Mouse (Mus musculus) MEL (cell line): ENCODE measurements around the gene Cox6a2. TPM values are rescaled to one million over a fixed set of nuclear protein-coding genes. Genes with fewer than 3 reads are reported as not detected.

Source experiments
- DNase-seq: peaks from one replicate; pipeline ENCODE4 v3.0.0; 2011; ENCODE audit warnings: low read depth, low spot score
- H3K27ac ChIP-seq: 2 replicates; pipeline ENCODE4 v1.5.1; 2012; ENCODE audit warnings: low read depth, mild to moderate bottlenecking, control low read depth, low read length, moderate library complexity; ENCODE audit not compliant: control insufficient read depth
- H3K27me3 ChIP-seq, 2 experiments: fragments of 150-350 bp in 1 of 2; sonication (generic) in 1 of 2; 2 replicates each; pipeline ENCODE4 v1.6.1; 2012; ENCODE audit warnings: low read length in 2 of 2, mild to moderate bottlenecking in 2 of 2, improper control_type of control experiment in 1 of 2, moderate library complexity in 1 of 2; ENCODE audit not compliant: insufficient read depth in 2 of 2, control insufficient read depth in 1 of 2
- H3K36me3 ChIP-seq, 2 experiments: 2 replicates each; pipeline ENCODE4 v1.6.1; 2012 to 2014; ENCODE audit warnings: low read length in 2 of 2, improper control_type of control experiment in 1 of 2, inconsistent platforms in 1 of 2, mild to moderate bottlenecking in 1 of 2; ENCODE audit not compliant: insufficient read depth in 2 of 2, control insufficient read depth in 1 of 2
- H3K4me1 ChIP-seq, 2 experiments: fragments of 150-350 bp in 1 of 2; sonication (generic) in 1 of 2; 2 replicates each; pipeline ENCODE4 v1.6.1; 2012; ENCODE audit warnings: low read length in 2 of 2, improper control_type of control experiment in 1 of 2, mild to moderate bottlenecking in 1 of 2; ENCODE audit not compliant: insufficient read depth in 2 of 2, control insufficient read depth in 1 of 2
- H3K4me3 ChIP-seq, 2 experiments: fragments of 150-350 bp in 1 of 2; sonication (generic) in 1 of 2; 2 replicates each; pipeline ENCODE4 v1.5.1; 2012; ENCODE audit warnings: low read depth in 2 of 2, low read length in 2 of 2, mild to moderate bottlenecking in 2 of 2, moderate library complexity in 2 of 2, control low read depth in 1 of 2, improper control_type of control experiment in 1 of 2; ENCODE audit not compliant: control insufficient read depth in 1 of 2, insufficient read depth in 1 of 2
- H3K79me2 ChIP-seq: 2 replicates; pipeline ENCODE4 v1.6.1; 2012; ENCODE audit warnings: mild to moderate bottlenecking, low read length, moderate library complexity; ENCODE audit not compliant: control insufficient read depth, poor library complexity, insufficient read depth
- H3K9ac ChIP-seq: 2 replicates; pipeline ENCODE4 v1.6.1; 2012; ENCODE audit warnings: low read depth, mild to moderate bottlenecking, control low read depth, low read length, moderate library complexity; ENCODE audit not compliant: control insufficient read depth, poor library complexity, severe bottlenecking
- H3K9me3 ChIP-seq: fragments of 150-350 bp; sonication (generic); replicated peaks from 2 replicates; pipeline ENCODE4 v1.6.1; 2012; ENCODE audit warnings: mild to moderate bottlenecking, low read length, improper control_type of control experiment, moderate library complexity; ENCODE audit not compliant: insufficient read depth
- BHLHE40 ChIP-seq: IDR thresholded peaks from 2 replicates; pipeline ENCODE4 v1.6.1; 2012; ENCODE audit warnings: low read depth, mild to moderate bottlenecking, inconsistent platforms, low read length, improper control_type of control experiment, borderline replicate concordance
- CHD1 ChIP-seq: IDR thresholded peaks from 2 replicates; pipeline ENCODE4 v1.6.1; 2012; ENCODE audit warnings: low read depth, mild to moderate bottlenecking, inconsistent platforms, low read length, improper control_type of control experiment
- CHD2 ChIP-seq: IDR thresholded peaks from 2 replicates; pipeline ENCODE4 v1.6.1; 2011; ENCODE audit warnings: low read length, improper control_type of control experiment
- CTCF ChIP-seq, 3 experiments: IDR thresholded peaks in 2 of 3; conservative IDR thresholded peaks in 1 of 3; 2 replicates each; pipeline ENCODE4 v1.5.1; 2011 to 2012; ENCODE audit warnings: low read length in 3 of 3, low read depth in 2 of 3, mild to moderate bottlenecking in 2 of 3, improper control_type of control experiment in 1 of 3, inconsistent platforms in 1 of 3, mixed read lengths in 1 of 3, moderate library complexity in 1 of 3; ENCODE audit not compliant: control insufficient read depth in 1 of 3, insufficient read depth in 1 of 3, poor library complexity in 1 of 3, severe bottlenecking in 1 of 3
- E2F4 ChIP-seq: IDR thresholded peaks from 2 replicates; pipeline ENCODE4 v1.6.1; 2011; ENCODE audit warnings: low read depth, low read length, improper control_type of control experiment, borderline replicate concordance
- ELF1 ChIP-seq: IDR thresholded peaks from 2 replicates; pipeline ENCODE4 v1.6.1; 2014; ENCODE audit warnings: low read depth, mild to moderate bottlenecking, inconsistent platforms, low read length, improper control_type of control experiment, moderate library complexity
- EP300 ChIP-seq, 2 experiments: IDR thresholded peaks; 2 replicates each; pipeline ENCODE4 v1.6.1; 2011; ENCODE audit warnings: improper control_type of control experiment in 2 of 2, low read length in 2 of 2, low read depth in 1 of 2, mild to moderate bottlenecking in 1 of 2
- ETS1 ChIP-seq: IDR thresholded peaks from 2 replicates; pipeline ENCODE4 v1.6.1; 2012; ENCODE audit warnings: low read depth, mild to moderate bottlenecking, inconsistent platforms, low read length, improper control_type of control experiment, moderate library complexity
- GABPA ChIP-seq: IDR thresholded peaks from 2 replicates; pipeline ENCODE4 v1.6.1; 2012; ENCODE audit warnings: low read depth, mild to moderate bottlenecking, inconsistent platforms, low read length, improper control_type of control experiment, moderate library complexity
- GATA1 ChIP-seq: IDR thresholded peaks from 2 replicates; pipeline ENCODE4 v1.6.1; 2011; ENCODE audit warnings: low read depth, low read length, improper control_type of control experiment
- HCFC1 ChIP-seq: IDR thresholded peaks from 2 replicates; pipeline ENCODE4 v1.6.1; 2012; ENCODE audit warnings: low read depth, mild to moderate bottlenecking, inconsistent platforms, low read length, improper control_type of control experiment, moderate library complexity
- JUND ChIP-seq: IDR thresholded peaks from 2 replicates; pipeline ENCODE4 v1.6.1; 2011; ENCODE audit warnings: low read depth, mild to moderate bottlenecking, improper control_type of control experiment, low read length
- MAFK ChIP-seq: IDR thresholded peaks from 2 replicates; pipeline ENCODE4 v1.6.1; 2011; ENCODE audit warnings: low read depth, mild to moderate bottlenecking, low read length, improper control_type of control experiment, borderline replicate concordance
- MAX ChIP-seq: IDR thresholded peaks from 2 replicates; pipeline ENCODE4 v1.6.1; 2011; ENCODE audit warnings: low read length, improper control_type of control experiment
- MAZ ChIP-seq: IDR thresholded peaks from 2 replicates; pipeline ENCODE4 v1.6.1; 2012; ENCODE audit warnings: low read depth, mild to moderate bottlenecking, inconsistent platforms, low read length, improper control_type of control experiment
- MEF2A ChIP-seq: IDR thresholded peaks from 2 replicates; pipeline ENCODE4 v1.6.1; 2014; ENCODE audit warnings: low read depth, mild to moderate bottlenecking, inconsistent platforms, low read length, improper control_type of control experiment; ENCODE audit not compliant: poor library complexity, insufficient replicate concordance, severe bottlenecking; ENCODE audit errors: extremely low read depth
- MXI1 ChIP-seq: IDR thresholded peaks from 2 replicates; pipeline ENCODE4 v1.6.1; 2011; ENCODE audit warnings: mild to moderate bottlenecking, low read depth, low read length, improper control_type of control experiment
- MYB ChIP-seq: IDR thresholded peaks from 2 replicates; pipeline ENCODE4 v1.6.1; 2011; ENCODE audit warnings: mild to moderate bottlenecking, low read depth, low read length, improper control_type of control experiment
- MYC ChIP-seq: IDR thresholded peaks from 2 replicates; pipeline ENCODE4 v1.6.1; 2011; ENCODE audit warnings: low read depth, mild to moderate bottlenecking, low read length, improper control_type of control experiment, moderate library complexity
- NELFE ChIP-seq: IDR thresholded peaks from 2 replicates; pipeline ENCODE4 v1.6.1; 2011; ENCODE audit warnings: low read depth, low read length, improper control_type of control experiment
- NRF1 ChIP-seq: IDR thresholded peaks from 2 replicates; pipeline ENCODE4 v1.6.1; 2014; ENCODE audit warnings: low read depth, mild to moderate bottlenecking, inconsistent platforms, low read length, improper control_type of control experiment, moderate library complexity; ENCODE audit not compliant: poor library complexity, insufficient read depth, severe bottlenecking
- POLR2A ChIP-seq, 2 experiments: IDR thresholded peaks; 2 replicates each; pipeline ENCODE4 v1.6.1; 2011 to 2012; ENCODE audit warnings: low read length in 2 of 2, mild to moderate bottlenecking in 2 of 2, control low read depth in 1 of 2, improper control_type of control experiment in 1 of 2, low read depth in 1 of 2, moderate library complexity in 1 of 2; ENCODE audit not compliant: control insufficient read depth in 1 of 2, insufficient read depth in 1 of 2, poor library complexity in 1 of 2
- POLR2AphosphoS2 ChIP-seq: IDR thresholded peaks from 2 replicates; pipeline ENCODE4 v1.6.1; 2011; ENCODE audit warnings: low read length, improper control_type of control experiment
- POLR2AphosphoS5 ChIP-seq: IDR thresholded peaks from 2 replicates; pipeline ENCODE4 v1.6.1; 2012; ENCODE audit warnings: low read depth, borderline replicate concordance, mild to moderate bottlenecking, inconsistent platforms, low read length, moderate library complexity, mixed read lengths
- RAD21 ChIP-seq: IDR thresholded peaks from 2 replicates; pipeline ENCODE4 v1.6.1; 2011; ENCODE audit warnings: mild to moderate bottlenecking, low read depth, low read length, improper control_type of control experiment
- RCOR1 ChIP-seq: IDR thresholded peaks from 2 replicates; pipeline ENCODE4 v1.6.1; 2012; ENCODE audit warnings: low read depth, mild to moderate bottlenecking, inconsistent platforms, low read length, improper control_type of control experiment
- SIN3A ChIP-seq: IDR thresholded peaks from 2 replicates; pipeline ENCODE4 v1.6.1; 2012; ENCODE audit warnings: low read length, improper control_type of control experiment, inconsistent platforms
- SMC3 ChIP-seq: IDR thresholded peaks from 2 replicates; pipeline ENCODE4 v1.6.1; 2011; ENCODE audit warnings: low read depth, low read length, improper control_type of control experiment
- TAL1 ChIP-seq: IDR thresholded peaks from 2 replicates; pipeline ENCODE4 v1.6.1; 2012; ENCODE audit warnings: mild to moderate bottlenecking, inconsistent platforms, low read length, moderate library complexity, mixed read lengths
- TCF12 ChIP-seq: IDR thresholded peaks from 2 replicates; pipeline ENCODE4 v1.6.1; 2014; ENCODE audit warnings: low read depth, mild to moderate bottlenecking, inconsistent platforms, low read length, improper control_type of control experiment, moderate library complexity
- UBTF ChIP-seq: IDR thresholded peaks from 2 replicates; pipeline ENCODE4 v1.6.1; 2012; ENCODE audit warnings: low read depth, mild to moderate bottlenecking, inconsistent platforms, low read length, improper control_type of control experiment, moderate library complexity, borderline replicate concordance; ENCODE audit not compliant: insufficient read depth
- USF1 ChIP-seq: IDR thresholded peaks from 2 replicates; pipeline ENCODE4 v1.6.1; 2014; ENCODE audit warnings: low read depth, mild to moderate bottlenecking, inconsistent platforms, low read length, improper control_type of control experiment, moderate library complexity
- USF2 ChIP-seq, 2 experiments: IDR thresholded peaks; 2 replicates each; pipeline ENCODE4 v1.6.1; 2011 to 2012; ENCODE audit warnings: improper control_type of control experiment in 2 of 2, low read length in 2 of 2, borderline replicate concordance in 1 of 2, inconsistent platforms in 1 of 2, low read depth in 1 of 2, mild to moderate bottlenecking in 1 of 2; ENCODE audit not compliant: insufficient read depth in 1 of 2
- ZC3H11A ChIP-seq: IDR thresholded peaks from 2 replicates; pipeline ENCODE4 v1.6.1; 2012; ENCODE audit warnings: low read depth, mild to moderate bottlenecking, inconsistent platforms, low read length, improper control_type of control experiment
- ZKSCAN1 ChIP-seq: IDR thresholded peaks from 2 replicates; pipeline ENCODE4 v1.6.1; 2012; ENCODE audit warnings: low read depth, mild to moderate bottlenecking, inconsistent platforms, low read length, improper control_type of control experiment, moderate library complexity
- ZMIZ1 ChIP-seq: IDR thresholded peaks from 2 replicates; pipeline ENCODE4 v1.6.1; 2012; ENCODE audit warnings: low read depth, mild to moderate bottlenecking, inconsistent platforms, low read length, improper control_type of control experiment, moderate library complexity
- ZNF384 ChIP-seq: IDR thresholded peaks from 2 replicates; pipeline ENCODE4 v1.6.1; 2012; ENCODE audit warnings: low read depth, mild to moderate bottlenecking, inconsistent platforms, low read length, improper control_type of control experiment
- polyA plus RNA-seq, 2 experiments: library from polyadenylated mRNA; stranded (reverse) in 1 of 2; unstranded in 1 of 2; fragments of >175 nt in 1 of 2; fragments of >200 nt in 1 of 2; gene quantifications; 2 replicates each; pipeline versions ENCODE4 v1.2.1 to v1.2.4; 2012; ENCODE audit warnings: low replicate concordance in 2 of 2, low read depth in 1 of 2; ENCODE audit not compliant: insufficient read length in 2 of 2, insufficient read depth in 1 of 2, missing spikeins in 1 of 2
- total RNA-seq: library from RNA; depleted of rRNA; stranded (reverse); fragments of 300-350 nt; gene quantifications from 2 replicates; pipeline ENCODE4 v1.2.3, GENCODE M21; 2012

Gene Cox6a2
- total and polyA plus RNA-seq, 3 experiments: 2.9 to 18.2 TPM; not detected in 1

- H3K4me1 ChIP-seq: peaks cover 0 to 11% of the 10 kb centered on the region in 2 experiments; a peak in 3 of 4 replicates
- H3K27ac ChIP-seq: peak overlapping the region; percentile 99
- peak overlapping the region; percentile 94 for H3K9ac ChIP-seq
- peak overlapping the region; percentile 80 to 93 for H3K4me3 ChIP-seq
- H3K27me3 ChIP-seq: no peaks in the 10 kb centered on the region
- no peak for DNase-seq
- no peaks in the 10 kb centered on the region for H3K9me3 ChIP-seq
- peaks cover 6% of the 10 kb centered on the region for H3K79me2 ChIP-seq
- peaks cover 0 to 7% of the 10 kb centered on the region in 2 experiments; a peak in 2 of 4 replicates for H3K36me3 ChIP-seq
- TF ChIP-seq POLR2A (IDR thresholded peaks at IDR 0.05; ENCODE audit: control insufficient read depth in 1 of 2, insufficient read depth in 1 of 2, low read depth in 1 of 2, low read length in 2 of 2, poor library complexity in 1 of 2) (peak in 1 of 2 experiments; percentile 67; a peak in 2 of 4 replicates), MYC (peak; percentile 51; the same call in 1 of the 2 replicates), SIN3A (peak; percentile 72), NELFE (peak; percentile 35), NRF1 (no peak), MAZ (no peak), BHLHE40 (no peak; the same call in 1 of the 2 replicates), GATA1 (no peak; the same call in 1 of the 2 replicates), MYB (0 out of 2 replicates have a peak, but pooled peaks have one; percentile 40), CHD2 (no peak), MAX (peak; percentile 66; the same call in 1 of the 2 replicates), POLR2AphosphoS2 (no peak), MXI1 (0 out of 2 replicates have a peak, but pooled peaks have one; percentile 26), ZMIZ1 (no peak; the same call in 1 of the 2 replicates), ZKSCAN1 (no peak), RAD21 (no peak), POLR2AphosphoS5 (no peak), E2F4 (no peak), CHD1 (no peak), USF2 (IDR thresholded peaks at IDR 0.05; ENCODE audit: borderline replicate concordance in 1 of 2, insufficient read depth in 1 of 2, low read depth in 1 of 2, low read length in 2 of 2) (no peak), EP300 (IDR thresholded peaks at IDR 0.05; ENCODE audit: low read depth in 1 of 2, low read length in 2 of 2) (peak in 1 of 2 experiments; percentile 14; a peak in 1 of 4 replicates), GABPA (no peak; the same call in 1 of the 2 replicates), MEF2A (no peak), CTCF (IDR thresholded peaks at IDR 0.05 in 2 of 3, conservative IDR thresholded peaks at IDR 0.05 in 1 of 3; ENCODE audit: control insufficient read depth in 1 of 3, insufficient read depth in 1 of 3, low read depth in 2 of 3, low read length in 3 of 3, poor library complexity in 1 of 3, severe bottlenecking in 1 of 3) (no peak), TAL1 (no peak), UBTF (no peak), RCOR1 (no peak), ZC3H11A (no peak), HCFC1 (peak; percentile 85), ETS1 (no peak), TCF12 (no peak), ELF1 (no peak), USF1 (0 out of 2 replicates have a peak, but pooled peaks have one; percentile 12), ZNF384 (no peak), JUND (no peak), SMC3 (no peak), MAFK (no peak)
Observed at GRCm38 (mm10) chr7:128237593-128237926, 31.4 kb upstream of the Cox6a2 start.
